Mouse (Mus musculus): ENCODE data around the gene Klf7. TPM values are rescaled to one million over a fixed set of nuclear protein-coding genes. Genes with fewer than 3 reads are reported as not detected.
A peak's percentile ranks its signal among the peaks of the same experiment; 100 is the strongest.

The Klf7 gene
- polyA plus RNA-seq, 1 experiment, result 219 TPM

- no peak overlapping the region for H3K4me3 ChIP-seq (ENCODE audit: insufficient read depth, low read depth, low read length)
- TF ChIP-seq POLR2A (IDR thresholded peaks at IDR 0.05; ENCODE audit: insufficient read depth, low read depth, low read length) (no peak), CTCF (IDR thresholded peaks at IDR 0.05; ENCODE audit: insufficient read depth, low read depth, low read length) (no peak)
- 56% methylated on average over 9 of the region's 9 CpGs for WGBS
- no peak overlapping the region for H3K27ac ChIP-seq (ENCODE audit: insufficient read depth, low read depth, low read length)
- H3K4me1 ChIP-seq (ENCODE audit: control insufficient read depth, insufficient read depth, low read length), result peaks cover 3% of the 10 kb centered on the region; the same call in 1 of the 2 replicates
These were observed 118.4 kb downstream of the Klf7 start for GRCm38 (mm10) chr1:64003525-64004291.

GRCm38 (mm10) chr1:64002036-64002435 lies 120.0 kb downstream of the Klf7 start:
- TF ChIP-seq CTCF (IDR thresholded peaks at IDR 0.05; ENCODE audit: insufficient read depth, low read depth, low read length), result no peak
- no peak for TF ChIP-seq POLR2A (IDR thresholded peaks at IDR 0.05; ENCODE audit: insufficient read depth, low read depth, low read length)
- peaks cover 3% of the 10 kb centered on the region; the same call in 1 of the 2 replicates for H3K4me1 ChIP-seq (ENCODE audit: control insufficient read depth, insufficient read depth, low read length)
- H3K27ac ChIP-seq (ENCODE audit: insufficient read depth, low read depth, low read length), result no peak overlapping the region
- WGBS, result 97% methylated on average over 6 of the region's 6 CpGs
- H3K4me3 ChIP-seq (ENCODE audit: insufficient read depth, low read depth, low read length), result no peak overlapping the region

DNA sequence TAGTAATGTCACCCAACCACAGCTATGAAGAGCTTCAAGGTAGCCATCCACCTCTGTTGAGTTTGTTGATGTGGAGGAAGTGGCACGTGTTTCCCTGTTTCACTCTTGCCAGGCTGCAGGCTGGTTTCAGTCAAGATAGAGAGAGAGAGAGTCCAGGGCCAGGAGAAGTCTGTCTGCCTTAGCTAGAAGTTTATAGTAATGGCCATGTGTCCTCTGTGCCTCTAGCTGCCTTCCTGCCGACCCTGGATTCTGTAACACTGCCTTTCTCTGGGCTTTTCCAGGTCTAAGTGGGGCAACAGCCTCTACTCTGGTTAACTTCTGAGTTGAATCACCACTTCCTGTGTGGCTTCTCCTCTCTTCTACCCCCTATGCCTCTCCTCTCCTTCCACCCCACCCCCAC lies 121.5 kb downstream of the Klf7 start:
- Histone ChIP-seq H3K27ac (ENCODE audit: insufficient read depth, low read depth, low read length) (no peak overlapping the region), H3K4me3 (ENCODE audit: insufficient read depth, low read depth, low read length) (no peak overlapping the region), H3K4me1 (ENCODE audit: control insufficient read depth, insufficient read depth, low read length) (peaks cover 3% of the 10 kb centered on the region; the same call in 1 of the 2 replicates)
- TF ChIP-seq POLR2A (IDR thresholded peaks at IDR 0.05; ENCODE audit: insufficient read depth, low read depth, low read length) (no peak), CTCF (IDR thresholded peaks at IDR 0.05; ENCODE audit: insufficient read depth, low read depth, low read length) (no peak)
- WGBS, result 99% methylated on average over 2 of the region's 2 CpGs

GRCm38 (mm10) chr1:63999481-63999880 lies 122.6 kb downstream of the Klf7 start:
- TF ChIP-seq POLR2A (IDR thresholded peaks at IDR 0.05; ENCODE audit: insufficient read depth, low read depth, low read length) (no peak), CTCF (IDR thresholded peaks at IDR 0.05; ENCODE audit: insufficient read depth, low read depth, low read length) (no peak)
- Histone ChIP-seq H3K4me3 (ENCODE audit: insufficient read depth, low read depth, low read length) (no peak overlapping the region), H3K27ac (ENCODE audit: insufficient read depth, low read depth, low read length) (peak overlapping the region; percentile 12; the same call in 1 of the 2 replicates), H3K4me1 (ENCODE audit: control insufficient read depth, insufficient read depth, low read length) (peaks cover 8% of the 10 kb centered on the region)
- 38% methylated on average over 8 of the region's 8 CpGs for WGBS

DNA sequence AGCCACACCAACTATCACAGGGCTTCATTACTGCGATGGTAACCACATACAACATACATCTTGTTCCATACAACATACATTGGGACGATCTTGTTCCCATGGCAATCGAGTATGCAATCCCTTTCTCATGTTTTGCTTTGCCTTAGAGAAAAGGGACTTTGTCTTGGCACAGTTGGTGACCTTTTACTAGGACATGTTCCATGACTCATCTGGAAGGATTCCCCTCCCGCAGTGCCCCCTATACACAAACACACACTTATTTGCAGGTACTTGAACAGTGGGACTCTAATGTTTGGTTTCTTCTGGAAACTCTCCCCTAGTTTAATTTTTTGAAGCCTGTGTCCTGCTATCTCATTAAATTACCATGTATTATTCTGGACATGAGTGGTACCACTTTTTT lies 123.2 kb downstream of the Klf7 start:
- TF ChIP-seq POLR2A (IDR thresholded peaks at IDR 0.05; ENCODE audit: insufficient read depth, low read depth, low read length), result no peak
- 71% methylated on average over 4 of the region's 4 CpGs for WGBS
- Histone ChIP-seq H3K27ac (ENCODE audit: insufficient read depth, low read depth, low read length) (no peak overlapping the region), H3K4me1 (ENCODE audit: control insufficient read depth, insufficient read depth, low read length) (peaks cover 11% of the 10 kb centered on the region), H3K4me3 (ENCODE audit: insufficient read depth, low read depth, low read length) (no peak overlapping the region)

GRCm38 (mm10) chr1:63998139-63998538 lies 123.9 kb downstream of the Klf7 start:
- TF ChIP-seq POLR2A (IDR thresholded peaks at IDR 0.05; ENCODE audit: insufficient read depth, low read depth, low read length), result no peak
- no peak for TF ChIP-seq CTCF (IDR thresholded peaks at IDR 0.05; ENCODE audit: insufficient read depth, low read depth, low read length)
- WGBS, result 85% methylated on average over 2 of the region's 2 CpGs
- Histone ChIP-seq H3K27ac (ENCODE audit: insufficient read depth, low read depth, low read length) (no peak overlapping the region), H3K4me1 (ENCODE audit: control insufficient read depth, insufficient read depth, low read length) (peaks cover 14% of the 10 kb centered on the region), H3K4me3 (ENCODE audit: insufficient read depth, low read depth, low read length) (no peak overlapping the region)

DNA sequence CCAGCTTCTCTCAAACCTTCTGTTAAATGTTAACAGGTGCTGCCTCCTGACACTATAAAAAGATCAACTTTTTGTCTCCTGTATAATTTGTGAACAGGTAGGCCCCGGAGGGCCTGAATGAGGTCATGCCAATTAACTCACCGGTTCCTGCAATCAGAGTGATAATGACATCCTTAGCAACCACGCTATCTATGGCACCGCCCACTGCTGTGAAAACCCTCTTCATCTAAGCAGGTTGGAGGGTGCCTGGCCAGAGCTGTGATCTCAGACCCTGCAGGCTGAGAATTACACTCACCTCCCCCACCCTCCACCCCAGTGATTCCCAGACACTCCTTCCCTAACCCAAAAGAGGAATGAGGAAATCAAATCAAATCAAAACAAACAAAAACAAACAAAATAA lies 126.3 kb downstream of the Klf7 start:
- WGBS, result 47% methylated on average over 4 of the region's 4 CpGs
- H3K4me3 ChIP-seq (ENCODE audit: insufficient read depth, low read depth, low read length), result no peak overlapping the region
- H3K27ac ChIP-seq (ENCODE audit: insufficient read depth, low read depth, low read length), result peak overlapping the region; percentile 61; the same call in 1 of the 2 replicates
- TF ChIP-seq POLR2A (IDR thresholded peaks at IDR 0.05; ENCODE audit: insufficient read depth, low read depth, low read length) (no peak), CTCF (IDR thresholded peaks at IDR 0.05; ENCODE audit: insufficient read depth, low read depth, low read length) (no peak)
- peaks cover 14% of the 10 kb centered on the region for H3K4me1 ChIP-seq (ENCODE audit: control insufficient read depth, insufficient read depth, low read length)

DNA sequence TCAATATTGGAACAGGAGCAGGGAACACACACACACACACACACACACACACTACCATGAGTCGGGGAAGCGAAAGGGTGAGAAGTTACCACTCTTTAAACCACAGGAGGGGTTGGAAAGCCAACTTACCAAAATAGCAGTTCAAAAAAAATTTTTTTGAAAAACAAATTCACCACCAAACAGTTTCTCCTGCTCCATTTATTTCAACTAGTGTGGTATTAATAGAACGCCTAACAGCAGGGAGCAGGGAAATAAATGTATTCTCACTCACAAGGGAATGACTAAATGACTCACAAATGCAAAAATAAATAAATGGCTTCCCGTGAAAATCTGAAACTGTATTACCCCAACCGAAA lies 127.0 kb downstream of the Klf7 start:
- peak overlapping the region; percentile 66 for H3K27ac ChIP-seq (ENCODE audit: insufficient read depth, low read depth, low read length)
- peaks cover 14% of the 10 kb centered on the region for H3K4me1 ChIP-seq (ENCODE audit: control insufficient read depth, insufficient read depth, low read length)
- TF ChIP-seq POLR2A (IDR thresholded peaks at IDR 0.05; ENCODE audit: insufficient read depth, low read depth, low read length) (no peak), CTCF (IDR thresholded peaks at IDR 0.05; ENCODE audit: insufficient read depth, low read depth, low read length) (no peak)
- 17% methylated on average over 5 of the region's 5 CpGs for WGBS
- H3K4me3 ChIP-seq (ENCODE audit: insufficient read depth, low read depth, low read length), result no peak overlapping the region

DNA sequence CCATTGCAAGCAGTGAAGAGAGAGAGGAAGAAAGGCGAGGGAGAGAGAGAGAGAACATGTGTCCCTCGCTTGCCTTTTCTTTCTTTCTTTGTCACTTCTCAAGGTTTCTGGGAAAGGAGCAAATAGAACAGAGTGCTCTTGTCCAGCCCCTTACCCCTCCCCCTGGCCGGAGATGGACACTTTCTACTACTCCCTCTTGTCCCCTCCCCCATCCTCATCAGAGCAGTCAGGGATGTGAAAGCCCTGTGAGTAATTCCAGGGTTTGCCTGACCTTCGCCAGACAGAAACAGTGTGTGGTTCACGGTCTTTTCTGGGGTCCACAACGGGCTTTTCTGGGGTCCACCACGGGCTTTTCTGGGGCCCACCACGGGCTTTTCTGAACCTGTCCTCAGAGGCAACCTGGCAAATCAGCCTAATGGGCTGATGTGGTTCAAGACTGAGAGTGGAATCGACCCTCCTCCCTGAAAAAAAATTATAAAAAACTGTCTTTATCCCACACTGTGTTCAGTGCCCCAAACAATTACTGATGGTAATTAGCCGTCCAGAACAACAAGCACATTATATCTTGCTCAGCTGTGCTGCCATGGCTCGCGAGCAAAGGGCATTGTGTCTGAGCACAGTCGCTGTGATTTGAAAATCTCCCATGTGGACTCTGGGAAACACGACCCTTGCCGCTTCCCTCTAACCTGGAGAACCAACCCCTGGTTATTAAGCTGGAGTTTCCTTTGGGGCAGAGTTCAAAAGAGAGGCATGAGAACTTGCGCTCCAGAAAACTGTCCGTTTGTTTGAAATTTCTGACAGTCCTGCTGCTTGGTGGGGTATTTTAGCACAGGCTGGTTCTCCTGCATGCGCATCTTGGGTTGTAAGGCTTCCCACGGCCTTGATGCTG lies 127.6 kb downstream of the Klf7 start:
- TF ChIP-seq CTCF (IDR thresholded peaks at IDR 0.05; ENCODE audit: insufficient read depth, low read depth, low read length), result no peak
- TF ChIP-seq POLR2A (IDR thresholded peaks at IDR 0.05; ENCODE audit: insufficient read depth, low read depth, low read length), result no peak
- H3K4me3 ChIP-seq (ENCODE audit: insufficient read depth, low read depth, low read length), result no peak overlapping the region
- 20% methylated on average over 19 of the region's 19 CpGs for WGBS
- peak overlapping the region; percentile 80 for H3K27ac ChIP-seq (ENCODE audit: insufficient read depth, low read depth, low read length)
- peaks cover 14% of the 10 kb centered on the region for H3K4me1 ChIP-seq (ENCODE audit: control insufficient read depth, insufficient read depth, low read length)

Data from olfactory bulb, adult 2 months (tissue).